Mouse (Mus musculus) CH12.LX (cell line): ENCODE measurements at regions not wholly inside any gene's neighbourhood (a gene's known extent, or its start where the extent isn't known, plus 50 kb on each side); places are given as distances from the start of the nearest gene placed in this dataset.

ENCODE experiments used
- DNase-seq: peaks from one replicate; pipeline ENCODE4 v3.0.0-alpha.2; 2013; ENCODE audit errors: extremely low read depth
- H3K27ac ChIP-seq: 2 replicates; pipeline ENCODE4 v1.5.1; 2012; ENCODE audit warnings: low read depth, mild to moderate bottlenecking, control low read depth, moderate library complexity; ENCODE audit not compliant: insufficient read depth
- H3K27me3 ChIP-seq: replicated peaks from 2 replicates; pipeline ENCODE3; 2012; ENCODE audit warnings: inconsistent platforms
- H3K36me3 ChIP-seq, 2 experiments: replicated peaks in 1 of 2; 2 replicates each; pipeline versions ENCODE3 to v1.6.1; 2012; ENCODE audit warnings: inconsistent platforms in 1 of 2, low read length in 1 of 2, mild to moderate bottlenecking in 1 of 2, mixed read lengths in 1 of 2, moderate library complexity in 1 of 2; ENCODE audit not compliant: control insufficient read depth in 1 of 2, insufficient read depth in 1 of 2
- H3K4me1 ChIP-seq, 2 experiments: 2 replicates each; pipeline ENCODE4 v1.6.1; 2012; ENCODE audit warnings: inconsistent platforms in 1 of 2, moderate library complexity in 1 of 2; ENCODE audit not compliant: insufficient read depth in 2 of 2, control insufficient read depth in 1 of 2
- H3K4me2 ChIP-seq: 2 replicates; pipeline ENCODE4 v1.6.1; 2012; ENCODE audit warnings: low read depth, mild to moderate bottlenecking, control low read depth; ENCODE audit not compliant: poor library complexity, insufficient read depth, severe bottlenecking
- H3K4me3 ChIP-seq, 3 experiments: fragments of 150-350 bp in 1 of 3; sonication (generic) in 1 of 3; replicated peaks in 1 of 3; 2 replicates each; pipeline versions ENCODE3 to v1.5.1; 2011 to 2012; ENCODE audit warnings: low read depth in 2 of 3, low read length in 2 of 3, mild to moderate bottlenecking in 2 of 3, moderate library complexity in 2 of 3, control low read depth in 1 of 3, improper control_type of control experiment in 1 of 3, inconsistent platforms in 1 of 3, mixed read lengths in 1 of 3; ENCODE audit not compliant: poor library complexity in 1 of 3
- H3K79me2 ChIP-seq: replicated peaks from 2 replicates; pipeline ENCODE4 v1.6.1; 2012; ENCODE audit warnings: mild to moderate bottlenecking, moderate library complexity; ENCODE audit not compliant: control insufficient read depth, poor library complexity, insufficient read depth, severe bottlenecking; ENCODE audit errors: extremely low read depth
- H3K9ac ChIP-seq: 2 replicates; pipeline ENCODE4 v1.6.1; 2012; ENCODE audit warnings: low read depth, mild to moderate bottlenecking, control low read depth, moderate library complexity; ENCODE audit not compliant: insufficient read depth
- H3K9me3 ChIP-seq: replicated peaks from 2 replicates; pipeline ENCODE3; 2012; ENCODE audit warnings: low read length, inconsistent platforms, mixed read lengths
- CHD2 ChIP-seq: IDR thresholded peaks from 2 replicates; pipeline ENCODE4 v1.6.1; 2011; ENCODE audit warnings: low read length, improper control_type of control experiment
- CTCF ChIP-seq, 2 experiments: IDR thresholded peaks in 1 of 2; conservative IDR thresholded peaks in 1 of 2; 2 replicates each; pipeline ENCODE4 v1.5.1; 2011 to 2012; ENCODE audit warnings: low read depth in 2 of 2, low read length in 2 of 2, improper control_type of control experiment in 1 of 2, inconsistent platforms in 1 of 2, mild to moderate bottlenecking in 1 of 2, moderate library complexity in 1 of 2
- ELF1 ChIP-seq: IDR thresholded peaks from 2 replicates; pipeline ENCODE4 v1.6.1; 2014; ENCODE audit warnings: low read depth, mild to moderate bottlenecking, inconsistent platforms, low read length, improper control_type of control experiment
- JUN ChIP-seq: IDR thresholded peaks from 2 replicates; pipeline ENCODE4 v1.6.1; 2011; ENCODE audit warnings: low read depth, mild to moderate bottlenecking, low read length, improper control_type of control experiment, moderate library complexity; ENCODE audit not compliant: insufficient read depth
- MEF2A ChIP-seq: IDR thresholded peaks from 2 replicates; pipeline ENCODE4 v1.6.1; 2014; ENCODE audit warnings: low read depth, mild to moderate bottlenecking, inconsistent platforms, low read length, improper control_type of control experiment, borderline replicate concordance
- MXI1 ChIP-seq: IDR thresholded peaks from 2 replicates; pipeline ENCODE4 v1.6.1; 2011; ENCODE audit warnings: mild to moderate bottlenecking, low read depth, low read length, improper control_type of control experiment
- NRF1 ChIP-seq: IDR thresholded peaks from 2 replicates; pipeline ENCODE4 v1.6.1; 2014; ENCODE audit warnings: low read depth, mild to moderate bottlenecking, inconsistent platforms, low read length, improper control_type of control experiment, moderate library complexity
- ZKSCAN1 ChIP-seq: IDR thresholded peaks from 2 replicates; pipeline ENCODE4 v1.6.1; 2012; ENCODE audit warnings: low read depth, inconsistent platforms, low read length, improper control_type of control experiment, borderline replicate concordance
- ZNF384 ChIP-seq: IDR thresholded peaks from 2 replicates; pipeline ENCODE4 v1.6.1; 2012; ENCODE audit warnings: low read depth, low read length, improper control_type of control experiment, inconsistent platforms
- dilution Hi-C: fragments of 300-500 bp; cut with MboI; formaldehyde crosslinking; loops from 2 replicates; pipeline ENCODE4 v1.14.3; 2020; ENCODE audit warnings: low sequenced_read_pairs; ENCODE audit not compliant: extremely low pct_unique_long_range_greater_than_20kb, extremely low pct_ligation_motif_present
- in situ Hi-C: fragments of 300-500 bp; cut with MboI; formaldehyde crosslinking; loops from 3 replicates; pipeline ENCODE4 v1.14.3; 2019; ENCODE audit warnings: low sequenced_read_pairs, low pct_ligation_motif_present, low pct_unique_long_range_greater_than_20kb, mixed read lengths

- Histone ChIP-seq H3K27me3 (no peaks in the 10 kb centered on the region), H3K4me2 (no peak overlapping the region), H3K79me2 (no peaks in the 10 kb centered on the region), H3K4me3 (no peak overlapping the region), H3K9ac (no peak overlapping the region), H3K27ac (no peak overlapping the region), H3K9me3 (peaks cover 17% of the 10 kb centered on the region), H3K36me3 (no peaks in the 10 kb centered on the region), H3K4me1 (peaks cover 0 to 16% of the 10 kb centered on the region in 2 experiments; a peak in 1 of 4 replicates)
- in situ Hi-C loops (no loop called here), dilution Hi-C loops (no loop called here)
- peak; percentile 18 for DNase-seq
- TF ChIP-seq CTCF (conservative IDR thresholded peaks at IDR 0.05 in 1 of 2, IDR thresholded peaks at IDR 0.05 in 1 of 2; ENCODE audit: low read depth in 2 of 2, low read length in 2 of 2) = peak in 1 of 2 experiments; percentile 62; a peak in 2 of 4 replicates
- TF ChIP-seq JUN = no peak
Measured at GRCm38 (mm10) chr2:133724310-133724709, 172.4 kb downstream of the Bmp2 start.

- H3K4me1 ChIP-seq = peaks cover 0 to 16% of the 10 kb centered on the region in 2 experiments; a peak in 1 of 4 replicates
- dilution Hi-C loops = no loop called here
- H3K27me3 ChIP-seq = no peaks in the 10 kb centered on the region
- H3K79me2 ChIP-seq = no peaks in the 10 kb centered on the region
- no peak overlapping the region for H3K4me3 ChIP-seq
- H3K36me3 ChIP-seq = no peaks in the 10 kb centered on the region
- TF ChIP-seq CHD2 = no peak
- no peak for TF ChIP-seq ELF1
- no peak for TF ChIP-seq ZNF384
- TF ChIP-seq ZKSCAN1 = no peak
- TF ChIP-seq MEF2A = no peak
- TF ChIP-seq NRF1 = no peak
- peaks cover 15% of the 10 kb centered on the region for H3K9me3 ChIP-seq
- no peak for DNase-seq
- H3K27ac ChIP-seq = no peak overlapping the region
- H3K4me2 ChIP-seq = no peak overlapping the region
- H3K9ac ChIP-seq = no peak overlapping the region
- in situ Hi-C loops = no loop called here
Measured at GRCm38 (mm10) chr2:133724757-133725156, 172.8 kb downstream of the Bmp2 start.

- in situ Hi-C loops (no loop called here), dilution Hi-C loops (no loop called here)
- Histone ChIP-seq H3K4me2 (no peak overlapping the region), H3K79me2 (no peaks in the 10 kb centered on the region), H3K9me3 (peaks cover 7% of the 10 kb centered on the region), H3K36me3 (no peaks in the 10 kb centered on the region), H3K9ac (no peak overlapping the region), H3K4me3 (no peak overlapping the region), H3K27ac (no peak overlapping the region), H3K4me1 (no peaks in the 10 kb centered on the region), H3K27me3 (no peaks in the 10 kb centered on the region)
- TF ChIP-seq CTCF (conservative IDR thresholded peaks at IDR 0.05 in 1 of 2, IDR thresholded peaks at IDR 0.05 in 1 of 2; ENCODE audit: low read depth in 2 of 2, low read length in 2 of 2) (no peak), MXI1 (no peak)
- no peak for DNase-seq
Measured at GRCm38 (mm10) chr2:133734469-133735225, 182.7 kb downstream of the Bmp2 start.
